Mouse (Mus musculus) effector memory CD4-positive, alpha-beta T cell, adult 5 months (primary cell): ENCODE results near the gene Ppox. TPM values are rescaled to one million over a fixed set of nuclear protein-coding genes. Genes with fewer than 3 reads are reported as not detected.

Source experiments
- polyA plus RNA-seq: library from polyadenylated mRNA; unstranded; fragments of 100-300 nt; shearing (Covaris generic); gene quantifications from one replicate; pipeline ENCODE4 v1.2.1, GENCODE M21; 2017

Gene Ppox
- polyA plus RNA-seq = 69.2 TPM

GRCm38 (mm10) chr1:171280916-171281527, at the start of gene Ppox:
Gene Ppox (minus strand): TSS chr1:171281186.

GRCm38 (mm10) chr1:171328839-171329432, 48.0 kb upstream of the Ppox start, which contains the start of gene Dedd:
Gene Dedd (plus strand): TSS chr1:171329145.

GRCm38 (mm10) chr1:171294298-171295062, 13.5 kb upstream of the Ppox start, which contains the start of gene Ufc1:
Gene Ufc1 (minus strand): TSS chr1:171295024.

GRCm38 (mm10) chr1:171287136-171288081, 6.4 kb upstream of the Ppox start, which contains the start of gene Usp21:
Gene Usp21 (minus strand): TSS chr1:171287991.

DNA sequence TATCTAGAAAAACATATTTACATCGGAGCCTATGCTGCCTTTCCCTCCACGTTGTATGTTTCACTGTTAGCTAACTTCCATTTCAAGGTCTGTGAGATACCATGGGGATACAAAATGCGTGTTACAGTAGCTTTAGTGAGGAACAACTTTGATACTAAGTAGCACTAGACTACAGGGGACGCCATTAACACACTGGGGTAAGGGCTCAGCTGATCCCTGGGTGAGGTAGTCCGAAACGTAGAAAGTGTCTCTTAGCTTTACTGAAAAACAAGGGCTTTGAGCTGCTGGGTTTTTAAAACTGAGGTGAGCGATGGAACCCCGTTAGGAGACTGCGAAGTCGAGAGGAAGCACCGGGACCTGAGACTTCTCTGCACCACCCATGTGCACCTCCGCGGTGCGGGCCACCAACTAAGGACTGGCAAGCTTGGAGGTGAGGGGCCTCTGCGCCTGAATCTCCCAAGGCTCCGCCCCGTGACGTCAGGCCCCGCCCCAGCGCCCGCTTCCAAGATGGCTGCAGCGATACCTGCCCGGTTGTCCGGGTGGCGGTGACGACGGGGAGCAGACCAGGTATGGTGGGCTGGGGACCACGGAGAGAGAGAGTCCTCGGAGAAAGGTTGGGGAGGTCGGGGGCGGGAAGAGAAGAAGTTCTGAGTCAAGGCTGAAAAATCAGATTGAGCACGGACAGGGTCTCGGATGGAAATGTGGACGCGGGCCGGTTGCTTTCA, 11.0 kb downstream of the Ppox start, which contains the start of gene B4galt3:
Gene B4galt3 (plus strand): TSS at position 481 of the 725 bp plus-strand sequence.

DNA sequence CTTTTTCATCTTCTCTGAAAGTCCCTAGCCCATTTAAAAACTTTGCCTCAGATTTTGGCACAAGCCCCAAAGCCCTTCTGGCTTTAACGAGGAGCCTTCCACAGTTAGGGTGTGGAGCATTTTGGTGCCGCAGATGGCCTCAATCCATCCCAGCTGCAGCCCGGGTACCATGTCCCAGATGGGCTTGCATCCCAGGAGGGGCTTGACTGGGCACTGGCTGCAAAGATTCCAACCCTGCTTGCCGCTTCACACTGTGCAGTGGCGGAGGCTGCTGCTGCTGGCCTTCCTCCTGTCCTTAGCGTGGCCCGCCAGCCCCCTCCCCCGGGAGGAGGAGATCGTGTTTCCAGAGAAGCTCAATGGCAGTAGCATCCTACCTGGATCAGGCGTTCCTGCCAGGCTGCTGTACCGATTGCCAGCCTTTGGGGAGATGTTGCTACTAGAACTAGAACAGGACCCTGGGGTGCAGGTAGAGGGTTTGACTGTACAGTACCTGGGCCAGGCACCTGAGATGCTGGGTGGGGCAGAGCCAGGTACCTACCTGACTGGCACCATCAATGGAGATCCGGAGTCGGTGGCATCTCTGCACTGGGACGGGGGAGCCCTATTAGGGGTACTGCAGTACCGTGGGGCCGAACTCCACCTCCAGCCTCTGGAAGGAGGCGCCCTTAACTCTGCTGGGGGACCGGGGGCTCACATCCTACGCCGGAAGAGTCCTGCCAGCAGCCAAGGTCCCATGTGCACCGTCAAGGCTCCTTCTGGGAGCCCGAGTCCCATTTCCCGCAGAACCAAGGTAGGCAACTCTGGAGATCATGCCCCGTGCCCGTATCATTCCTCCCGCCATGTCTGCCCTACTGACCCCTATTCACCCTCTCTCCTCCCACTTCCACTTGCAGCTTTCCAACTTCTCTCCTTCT, 30.0 kb downstream of the Ppox start, which contains the start of gene Ndufs2:
Gene Ndufs2 (minus strand): TSS at position 709 of the 914 bp plus-strand sequence.

DNA sequence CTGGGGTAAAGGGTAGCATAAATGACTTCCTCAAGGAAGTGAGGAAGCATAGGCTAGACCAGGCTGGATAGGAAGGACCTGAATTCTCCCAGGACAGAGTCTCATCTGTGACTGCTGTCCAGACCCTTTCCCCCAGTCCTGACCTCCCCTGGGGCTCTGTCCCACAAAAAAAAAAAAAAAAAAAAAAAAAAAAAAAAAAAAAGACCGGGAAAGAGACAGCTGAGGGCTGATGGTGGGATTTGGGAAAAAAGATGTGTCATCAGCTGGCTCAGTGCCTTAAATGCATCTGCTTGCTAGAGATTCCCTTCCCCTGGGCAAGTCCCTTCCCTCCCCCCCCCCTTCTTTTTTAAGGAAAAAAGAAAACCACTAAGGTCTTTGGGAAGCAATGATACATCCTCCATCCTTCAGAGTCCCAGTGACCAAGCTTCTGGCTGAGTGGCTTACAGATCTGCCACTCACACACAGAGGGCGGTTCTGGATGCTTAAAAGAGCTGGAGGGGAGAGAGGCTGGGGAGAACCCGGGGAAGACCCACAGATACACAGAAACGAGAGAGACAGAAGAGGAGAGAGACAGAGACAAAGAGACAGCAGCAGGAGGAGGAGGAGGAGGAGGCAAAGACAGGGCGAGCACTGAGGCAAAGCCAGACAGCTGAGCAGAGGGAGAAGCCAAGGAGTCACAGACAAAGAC, 30.9 kb downstream of the Ppox start, which contains the start of gene Adamts4:
Gene Adamts4 (plus strand): TSS at position 509 of the 688 bp plus-strand sequence.

GRCm38 (mm10) chr1:171234126-171234525, 46.9 kb downstream of the Ppox start, which contains the start of gene Fcer1g:
Gene Fcer1g (minus strand): TSS chr1:171234365.

Other genes starting within 250 kb of the Ppox start
- gene Fcgr3, start 216.3 kb downstream of the Ppox start, polyA plus RNA-seq = 1.2 TPM
- gene Cfap126, start 167.3 kb downstream of the Ppox start, polyA plus RNA-seq = 1.4 TPM
- gene Sdhc, start 130.6 kb downstream of the Ppox start, polyA plus RNA-seq = 124 TPM
- gene Mpz, start 130.5 kb downstream of the Ppox start, polyA plus RNA-seq = not detected
- gene Pcp4l1, start 84.9 kb downstream of the Ppox start, polyA plus RNA-seq = not detected
- gene Nr1i3, start 67.2 kb downstream of the Ppox start, polyA plus RNA-seq = 0.24 TPM
- gene Tomm40l, start 58.7 kb downstream of the Ppox start, polyA plus RNA-seq = 19.9 TPM
- not detected for gene Apoa2, start 56.1 kb downstream of the Ppox start, polyA plus RNA-seq
- 0.96 TPM for gene Fcer1g, start 46.8 kb downstream of the Ppox start, polyA plus RNA-seq
- not detected for gene Adamts4, start 30.8 kb downstream of the Ppox start, polyA plus RNA-seq
- 98.0 TPM for gene Ndufs2, start 29.8 kb downstream of the Ppox start, polyA plus RNA-seq
- 48.0 TPM for gene B4galt3, start 10.9 kb downstream of the Ppox start, polyA plus RNA-seq
- gene Usp21, start 6.8 kb upstream of the Ppox start, polyA plus RNA-seq = 44.2 TPM
- gene Ufc1, start 13.8 kb upstream of the Ppox start, polyA plus RNA-seq = 47.4 TPM
- 23.9 TPM for gene Dedd, start 48.0 kb upstream of the Ppox start, polyA plus RNA-seq
- 27.7 TPM for gene Nit1, start 64.5 kb upstream of the Ppox start, polyA plus RNA-seq
- 116 TPM for gene Pfdn2, start 64.5 kb upstream of the Ppox start, polyA plus RNA-seq
- not detected for gene Klhdc9, start 79.6 kb upstream of the Ppox start, polyA plus RNA-seq
- gene Nectin4, start 88.9 kb upstream of the Ppox start, polyA plus RNA-seq = not detected
- 131 TPM for gene Arhgap30, start 107.8 kb upstream of the Ppox start, polyA plus RNA-seq
- gene Usf1, start 130.1 kb upstream of the Ppox start, polyA plus RNA-seq = 55.7 TPM
- 1.3 TPM for gene Tstd1, start 137.7 kb upstream of the Ppox start, polyA plus RNA-seq
- not detected for gene F11r, start 156.3 kb upstream of the Ppox start, polyA plus RNA-seq
- 5.2 TPM for gene Alyref2, start 222.3 kb upstream of the Ppox start, polyA plus RNA-seq